Mouse (Mus musculus) liver, adult (tissue): ENCODE data around the gene Olfr785.

Source experiments
- GATA4 ChIP-seq: IDR thresholded peaks from 2 replicates; pipeline ENCODE4 v1.6.1; 2014; ENCODE audit warnings: mild to moderate bottlenecking, low read length; ENCODE audit not compliant: insufficient replicate concordance

Gene Olfr785

GRCm38 (mm10) chr10:129405126-129405525, at the start of gene Olfr785:
Olfr785 (plus strand) TSS chr10:129405426.
- no peak for TF ChIP-seq GATA4

GRCm38 (mm10) chr10:129357307-129357706, 47.9 kb upstream of the Olfr785 start:
- TF ChIP-seq GATA4, result no peak

GRCm38 (mm10) chr10:129383783-129384182, 21.4 kb upstream of the Olfr785 start, which contains the start of gene Olfr784:
Olfr784 (plus strand) TSS chr10:129384083.
- TF ChIP-seq GATA4, result no peak

- no peak for TF ChIP-seq GATA4
These were observed 4.3 kb upstream of the Olfr785 start for GRCm38 (mm10) chr10:129400892-129401291.

GRCm38 (mm10) chr10:129427006-129427405, 21.8 kb downstream of the Olfr785 start, which contains the start of gene Olfr786:
Olfr786 (plus strand) TSS chr10:129427306.
- no peak for TF ChIP-seq GATA4
